Mouse (Mus musculus): ENCODE data around the gene Dctn5. TPM values are rescaled to one million over a fixed set of nuclear protein-coding genes. Genes with fewer than 3 reads are reported as not detected.
"Not testable (repeated sequence)": the region's sequence is repeated elsewhere in the genome, so short reads cannot be mapped to it uniquely, and the experiment has no call there.

The Dctn5 gene
- 108 and 114 TPM in 2 replicates for polyA plus RNA-seq (2016; fragmentation: Nextera tagmentation; extraction: Ambion mirVana)

- peaks cover 49% of the 10 kb centered on the region for H3K36me3 ChIP-seq
- H3K27ac ChIP-seq, result peak within 1 kb of the TSS; percentile 62
- ATAC-seq (ENCODE audit: insufficient number of reproducible peaks, insufficient read depth, low FRiP score, low TSS enrichment, low read depth), result peak; percentile 96
- under 1% methylated on average over 54 of the region's 54 CpGs for WGBS
- H3K4me3 ChIP-seq (replicated peaks), result peak within 1 kb of the TSS; percentile 85
- peaks cover 8% of the 10 kb centered on the region; the same call in 1 of the 2 replicates for H3K4me1 ChIP-seq (replicated peaks)
- peak within 1 kb of the TSS; percentile 82 for H3K9ac ChIP-seq (replicated peaks)
- H3K9me3 ChIP-seq, result no peaks in the 10 kb centered on the region
- H3K27me3 ChIP-seq, result no peaks in the 10 kb centered on the region
- H3K4me2 ChIP-seq, result peak within 1 kb of the TSS; percentile 81
Observed at GRCm38 (mm10) chr7:122132497-122133337, at the start of gene Dctn5, which contains the start of gene Palb2. Gene Dctn5 (plus strand): TSS chr7:122133041. Gene Palb2 (minus strand): TSS chr7:122132985.

GRCm38 (mm10) chr7:122087195-122087982 lies 45.5 kb upstream of the Dctn5 start:
- Histone ChIP-seq H3K4me3 (replicated peaks) (no peak overlapping the region), H3K9me3 (no peaks in the 10 kb centered on the region), H3K4me2 (no peak overlapping the region), H3K27me3 (no peaks in the 10 kb centered on the region), H3K9ac (replicated peaks) (no peak overlapping the region), H3K27ac (no peak overlapping the region), H3K4me1 (replicated peaks) (no peaks in the 10 kb centered on the region), H3K36me3 (peaks cover 91% of the 10 kb centered on the region)
- no peak for ATAC-seq (ENCODE audit: insufficient number of reproducible peaks, insufficient read depth, low FRiP score, low TSS enrichment, low read depth)
- 91% methylated on average over 11 of the region's 11 CpGs for WGBS

GRCm38 (mm10) chr7:122094564-122095330 lies 38.1 kb upstream of the Dctn5 start:
- H3K27me3 ChIP-seq, result no peaks in the 10 kb centered on the region
- no peak overlapping the region for H3K27ac ChIP-seq
- H3K4me1 ChIP-seq (replicated peaks), result no peaks in the 10 kb centered on the region
- WGBS, result 96% methylated on average over 2 of the region's 2 CpGs
- H3K4me2 ChIP-seq, result no peak overlapping the region
- no peak overlapping the region for H3K4me3 ChIP-seq (replicated peaks)
- H3K36me3 ChIP-seq, result peaks cover 84% of the 10 kb centered on the region
- no peak for ATAC-seq (ENCODE audit: insufficient number of reproducible peaks, insufficient read depth, low FRiP score, low TSS enrichment, low read depth)
- H3K9ac ChIP-seq (replicated peaks), result no peak overlapping the region
- H3K9me3 ChIP-seq, result no peaks in the 10 kb centered on the region

- H3K9me3 ChIP-seq, result no peaks in the 10 kb centered on the region
- H3K4me3 ChIP-seq (replicated peaks), result no peak overlapping the region
- H3K27ac ChIP-seq, result no peak overlapping the region
- H3K9ac ChIP-seq (replicated peaks), result no peak overlapping the region
- H3K4me1 ChIP-seq (replicated peaks), result peaks cover 7% of the 10 kb centered on the region
- no peaks in the 10 kb centered on the region for H3K27me3 ChIP-seq
- ATAC-seq (ENCODE audit: insufficient number of reproducible peaks, insufficient read depth, low FRiP score, low TSS enrichment, low read depth), result no peak
- WGBS, result 92% methylated on average over 3 of the region's 3 CpGs
- peaks cover 54% of the 10 kb centered on the region for H3K36me3 ChIP-seq
- H3K4me2 ChIP-seq, result no peak overlapping the region
Observed at GRCm38 (mm10) chr7:122098009-122098408, 34.8 kb upstream of the Dctn5 start.

- no peak for ATAC-seq (ENCODE audit: insufficient number of reproducible peaks, insufficient read depth, low FRiP score, low TSS enrichment, low read depth)
- Histone ChIP-seq H3K27me3 (no peaks in the 10 kb centered on the region), H3K36me3 (peaks cover 44% of the 10 kb centered on the region), H3K9me3 (no peaks in the 10 kb centered on the region), H3K9ac (replicated peaks) (no peak overlapping the region), H3K4me2 (no peak overlapping the region), H3K4me3 (replicated peaks) (no peak overlapping the region), H3K4me1 (replicated peaks) (peaks cover 7% of the 10 kb centered on the region), H3K27ac (no peak overlapping the region)
- 74% methylated on average over 4 of the region's 4 CpGs for WGBS
Observed at GRCm38 (mm10) chr7:122099222-122099621, 33.6 kb upstream of the Dctn5 start.

DNA sequence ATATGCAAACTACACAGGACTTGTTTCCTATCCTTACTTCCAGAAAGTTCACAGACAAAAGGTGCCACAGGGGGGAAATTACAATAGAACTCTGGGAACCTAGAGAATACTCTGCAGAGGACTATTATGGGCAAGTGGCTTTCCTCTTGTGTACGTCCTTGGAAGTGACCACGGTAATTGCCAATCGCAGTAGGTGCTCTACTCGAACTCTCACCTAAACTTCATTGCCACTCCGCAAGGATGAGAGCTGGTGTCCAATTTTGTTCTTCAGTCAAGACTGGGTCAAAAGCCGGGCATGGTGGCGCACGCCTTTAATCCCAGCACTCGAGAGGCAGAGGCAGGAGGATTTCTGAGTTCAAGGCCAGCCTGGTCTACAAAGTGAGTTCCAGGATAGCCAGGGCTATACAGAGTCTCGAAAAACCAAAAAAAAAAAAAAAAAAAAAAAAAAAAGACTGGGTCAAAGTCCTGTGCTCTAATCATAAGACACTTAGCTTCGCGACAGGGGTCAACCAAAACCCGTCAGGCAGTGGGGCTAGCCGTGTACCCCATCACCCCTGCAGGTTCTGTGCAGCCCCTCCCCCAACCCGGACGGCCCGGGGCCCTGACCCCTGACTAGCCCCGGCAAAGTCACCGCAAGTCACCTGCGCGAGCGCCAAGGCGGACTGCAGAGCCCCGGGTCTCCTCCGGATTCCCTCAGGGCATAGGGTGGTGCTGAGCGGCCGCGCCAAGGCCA lies 31.7 kb upstream of the Dctn5 start:
- not testable (repeated sequence) for H3K9me3 ChIP-seq; H3K27me3 ChIP-seq; H3K4me1 ChIP-seq (replicated peaks)
- peak overlapping the region; percentile 85 for H3K9ac ChIP-seq (replicated peaks)
- peak; percentile 71 for ATAC-seq (ENCODE audit: insufficient number of reproducible peaks, insufficient read depth, low FRiP score, low TSS enrichment, low read depth)
- H3K4me2 ChIP-seq, result peak overlapping the region; percentile 88
- 5% methylated on average over 28 of the region's 28 CpGs for WGBS
- peaks cover 24% of the 10 kb centered on the region for H3K36me3 ChIP-seq
- H3K27ac ChIP-seq, result peak overlapping the region; percentile 29; the same call in 1 of the 2 replicates
- H3K4me3 ChIP-seq (replicated peaks), result peak overlapping the region; percentile 71

- peak; percentile 97 for ATAC-seq (ENCODE audit: insufficient number of reproducible peaks, insufficient read depth, low FRiP score, low TSS enrichment, low read depth)
- under 1% methylated on average over 41 of the region's 43 CpGs for WGBS
- Histone ChIP-seq H3K27me3 (no peaks in the 10 kb centered on the region), H3K4me2 (peak within 1 kb of the TSS; percentile 88), H3K9ac (replicated peaks) (peak within 1 kb of the TSS; percentile 85), H3K4me1 (replicated peaks) (peaks cover 7% of the 10 kb centered on the region), H3K9me3 (no peaks in the 10 kb centered on the region), H3K4me3 (replicated peaks) (peak within 1 kb of the TSS; percentile 71), H3K36me3 (peaks cover 22% of the 10 kb centered on the region), H3K27ac (peak within 1 kb of the TSS; percentile 29; the same call in 1 of the 2 replicates)
Observed at GRCm38 (mm10) chr7:122101747-122102244, 31.0 kb upstream of the Dctn5 start, which contains the start of gene Ndufab1. Gene Ndufab1 (minus strand): TSS chr7:122101886.

DNA sequence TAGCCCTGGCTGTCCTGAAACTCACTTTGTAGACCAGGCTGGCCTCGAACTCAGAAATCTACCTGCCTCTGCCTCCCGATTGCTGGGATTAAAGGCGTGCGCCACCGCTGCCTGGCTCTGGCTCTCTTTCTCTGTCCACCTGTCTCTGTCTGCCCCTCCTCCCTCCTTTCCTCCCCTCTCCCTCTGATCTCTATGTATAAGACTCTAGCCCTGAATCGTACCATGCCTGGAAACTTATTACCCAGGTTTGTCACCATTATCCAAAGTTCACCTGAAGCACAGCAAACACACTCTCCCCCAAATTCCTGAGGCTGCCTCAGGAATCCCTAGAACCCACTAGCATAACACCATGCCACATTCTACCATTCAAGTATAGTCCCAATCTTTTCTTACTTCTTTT lies 24.6 kb upstream of the Dctn5 start:
- no peaks in the 10 kb centered on the region for H3K27me3 ChIP-seq
- no peaks in the 10 kb centered on the region for H3K4me1 ChIP-seq (replicated peaks)
- H3K36me3 ChIP-seq, result peaks cover 59% of the 10 kb centered on the region
- 89% methylated on average over 6 of the region's 6 CpGs for WGBS
- no peak overlapping the region for H3K4me2 ChIP-seq
- no peaks in the 10 kb centered on the region for H3K9me3 ChIP-seq
- H3K27ac ChIP-seq, result no peak overlapping the region
- H3K9ac ChIP-seq (replicated peaks), result no peak overlapping the region
- no peak for ATAC-seq (ENCODE audit: insufficient number of reproducible peaks, insufficient read depth, low FRiP score, low TSS enrichment, low read depth)
- H3K4me3 ChIP-seq (replicated peaks), result no peak overlapping the region

GRCm38 (mm10) chr7:122123518-122123917 lies 9.3 kb upstream of the Dctn5 start:
- ATAC-seq (ENCODE audit: insufficient number of reproducible peaks, insufficient read depth, low FRiP score, low TSS enrichment, low read depth), result no peak
- H3K27me3 ChIP-seq, result no peaks in the 10 kb centered on the region
- H3K9ac ChIP-seq (replicated peaks), result no peak overlapping the region
- no peak overlapping the region for H3K4me3 ChIP-seq (replicated peaks)
- H3K27ac ChIP-seq, result no peak overlapping the region
- no peaks in the 10 kb centered on the region for H3K4me1 ChIP-seq (replicated peaks)
- WGBS, result 88% methylated on average over 4 of the region's 4 CpGs
- peaks cover 82% of the 10 kb centered on the region for H3K36me3 ChIP-seq
- no peaks in the 10 kb centered on the region for H3K9me3 ChIP-seq
- no peak overlapping the region for H3K4me2 ChIP-seq

- Histone ChIP-seq H3K4me2 (no peak overlapping the region), H3K27ac (no peak overlapping the region), H3K36me3 (peaks cover 76% of the 10 kb centered on the region), H3K27me3 (no peaks in the 10 kb centered on the region), H3K4me1 (replicated peaks) (no peaks in the 10 kb centered on the region), H3K4me3 (replicated peaks) (no peak overlapping the region), H3K9me3 (no peaks in the 10 kb centered on the region), H3K9ac (replicated peaks) (no peak overlapping the region)
- WGBS, result 81% methylated on average over 8 of the region's 8 CpGs
- ATAC-seq (ENCODE audit: insufficient number of reproducible peaks, insufficient read depth, low FRiP score, low TSS enrichment, low read depth), result no peak
Observed at GRCm38 (mm10) chr7:122125636-122126035, 7.2 kb upstream of the Dctn5 start.

All from limb, embryonic 12.5 days (tissue).